Mouse (Mus musculus): ENCODE results near the gene Strap.

DNA sequence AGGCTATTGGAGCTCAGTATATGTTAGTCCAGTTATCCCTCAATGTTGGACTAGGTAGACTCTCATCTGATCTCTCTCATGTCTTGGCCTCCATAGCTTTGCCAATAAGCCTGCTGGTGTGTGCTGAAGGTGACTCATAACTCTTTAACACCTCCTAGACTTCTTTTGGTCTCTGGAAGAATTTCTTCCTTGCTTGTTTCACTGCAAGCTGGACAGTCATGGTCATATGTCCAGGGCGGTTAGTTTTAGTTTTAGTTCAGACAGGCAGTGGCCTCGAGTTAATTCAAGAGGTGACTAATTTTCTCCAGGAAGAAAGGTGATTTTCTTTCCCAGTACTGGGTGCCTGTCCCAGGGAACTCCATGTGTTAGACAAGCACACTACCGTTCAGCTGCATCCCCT, 46.8 kb upstream of the Strap start:
- TF ChIP-seq NANOG (IDR thresholded peaks at IDR 0.05; ENCODE audit: borderline replicate concordance, low read length) (no peak), CTCF (conservative IDR thresholded peaks at IDR 0.05; ENCODE audit: low read length) (no peak)
